ENCODE assay signal across 10 mouse cellular contexts in genomic region chr14:118919025-118919424, GRCm38 (mm10). TPM values are rescaled to one million over a fixed set of nuclear protein-coding genes. Genes with fewer than 3 reads are reported as not detected.
DNase-seq lines count a peak whose midpoint lies in the region; ATAC-seq and TF ChIP-seq lines count a peak whose summit lies in the region.
"Had no signal": no experiment of that assay in that cellular context is flagged by ENCODE, and none has a peak within 500 bp of the region (broad histone marks: within the 10 kb centered on the region; RNA-seq: fewer than 3 reads in every experiment).

No protein-coding gene starts in this region.

- no peaks in the 10 kb centered on the region for H3K9me3 ChIP-seq in limb, embryonic 14.5 days (ENCODE audit: control insufficient read depth, low read length)
- H3K9me3 ChIP-seq: heart, embryonic 15.5 days; liver, embryonic 13.5 days had no signal

- H3K4me3 ChIP-seq in cerebellum, adult 2 months (replicated peaks; ENCODE audit: insufficient read depth, low read depth, low read length): no peak overlapping the region
- no peak overlapping the region for H3K4me3 ChIP-seq in kidney, adult 2 months (ENCODE audit: insufficient read depth, low read depth, low read length)
- no peak overlapping the region for H3K4me3 ChIP-seq in limb, embryonic 14.5 days (replicated peaks; ENCODE audit: low read length)
- H3K4me3 ChIP-seq: heart, embryonic 15.5 days; liver, embryonic 13.5 days had no signal

- no peak for TF ChIP-seq POLR2A in cerebellum, adult 2 months (IDR thresholded peaks at IDR 0.05; ENCODE audit: borderline replicate concordance, insufficient read depth, low read length)
- TF ChIP-seq POLR2A in kidney, adult 2 months (IDR thresholded peaks at IDR 0.05; ENCODE audit: low read depth, low read length): no peak
- no peak for TF ChIP-seq POLR2A in limb, embryonic 14.5 days (IDR thresholded peaks at IDR 0.05; ENCODE audit: borderline replicate concordance, extremely low read depth, insufficient read depth, insufficient read length)

- peaks cover 5% of the 10 kb centered on the region; the same call in 1 of the 2 replicates for H3K4me1 ChIP-seq in cerebellum, adult 2 months (ENCODE audit: control insufficient read depth, insufficient read depth, low read length)
- H3K4me1 ChIP-seq in kidney, adult 2 months (ENCODE audit: control insufficient read depth, insufficient read depth, low read length): no peaks in the 10 kb centered on the region
- peaks cover 16% of the 10 kb centered on the region for H3K4me1 ChIP-seq in limb, embryonic 14.5 days (ENCODE audit: control insufficient read depth, insufficient read depth, low read length)

- ATAC-seq in limb, embryonic 14.5 days (ENCODE audit: low FRiP score, low read depth): no peak

- no peaks in the 10 kb centered on the region for H3K27me3 ChIP-seq in cerebellum, adult 2 months (ENCODE audit: control insufficient read depth, insufficient read depth, low read length)
- H3K27me3 ChIP-seq in kidney, adult 2 months (replicated peaks; ENCODE audit: control insufficient read depth, insufficient read depth, low read length): no peaks in the 10 kb centered on the region; the same call in 1 of the 2 replicates
- peaks cover 11% of the 10 kb centered on the region; the same call in 1 of the 2 replicates for H3K27me3 ChIP-seq in limb, embryonic 14.5 days (ENCODE audit: control insufficient read depth, insufficient read depth, low read length)

- TF ChIP-seq CTCF in cerebellum, adult 2 months (IDR thresholded peaks at IDR 0.05; ENCODE audit: borderline replicate concordance, insufficient read depth, low read depth, low read length): peak; percentile 29; the same call in 1 of the 2 replicates
- peak; percentile 60 for TF ChIP-seq CTCF in kidney, adult 2 months (conservative IDR thresholded peaks at IDR 0.05; ENCODE audit: insufficient read depth, insufficient read length, low read depth, low read length)

- 73% methylated on average over 8 of the region's 8 CpGs for WGBS in cerebellum, adult 2 months
- 56% methylated on average over 8 of the region's 8 CpGs for WGBS in kidney, adult 2 months
- 64% methylated on average over 8 of the region's 8 CpGs for WGBS in limb, embryonic 14.5 days

- no peaks in the 10 kb centered on the region for H3K36me3 ChIP-seq in kidney, adult 2 months (ENCODE audit: control insufficient read depth, insufficient read depth, low read length)
- peaks cover 26% of the 10 kb centered on the region for H3K36me3 ChIP-seq in limb, embryonic 14.5 days (ENCODE audit: control insufficient read depth, insufficient read depth, low read length)
- H3K36me3 ChIP-seq: heart, embryonic 15.5 days; liver, embryonic 13.5 days had no signal

- H3K9ac ChIP-seq in limb, embryonic 14.5 days (ENCODE audit: low read depth, low read length, severe bottlenecking): no peak overlapping the region
- H3K9ac ChIP-seq: heart, embryonic 15.5 days; liver, embryonic 13.5 days had no signal

- no peak overlapping the region for H3K4me2 ChIP-seq in limb, embryonic 14.5 days (replicated peaks; ENCODE audit: low read depth, low read length, severe bottlenecking)
- H3K4me2 ChIP-seq: heart, embryonic 15.5 days; liver, embryonic 13.5 days had no signal

- H3K27ac ChIP-seq in cerebellum, adult 2 months (ENCODE audit: insufficient read depth, low read length): no peak overlapping the region
- H3K27ac ChIP-seq in kidney, adult 2 months (ENCODE audit: insufficient read depth, low read depth, low read length): no peak overlapping the region
- H3K27ac ChIP-seq in limb, embryonic 14.5 days (replicated peaks; ENCODE audit: low read depth, low read length): no peak overlapping the region
- H3K27ac ChIP-seq: heart, embryonic 15.5 days; liver, embryonic 13.5 days had no signal

- DNase-seq in cerebellum, adult 2 months: peak in 1 of 2 experiments; percentile 32
- no peak for DNase-seq in cerebellum, adult 11-12 months
- DNase-seq in kidney, adult 2 months: peak; percentile 62
- no peak for DNase-seq in kidney, adult 18-20 months
- peak; percentile 74 for DNase-seq in CD4-positive, CD25-positive, alpha-beta regulatory T cell, adult 2 months (ENCODE audit: low read depth, low spot score)
- peak; percentile 11 for DNase-seq in limb, embryonic 14.5 days (ENCODE audit: low spot score)
- no peak for DNase-seq in spleen, postnatal 4 days (ENCODE audit: low spot score in 2 of 2)
- DNase-seq in gastrocnemius, postnatal 25 days: no peak
- DNase-seq: liver, embryonic 13.5 days had no signal

RNA-seq across cellular contexts. Expression of gene Dzip1, which starts 6.2 kb away (rescaled TPM):
- 68.4 and 75.3 TPM in 2 replicates for polyA plus RNA-seq in cerebellum, adult 2 months (2012; rRNA removed)
- 5.7 and 6.0 TPM in 2 replicates for polyA plus RNA-seq in kidney, adult 2 months (2012; rRNA removed)
- polyA plus RNA-seq in limb, embryonic 14.5 days (2012; rRNA removed): 52.1 and 56.9 TPM in 2 replicates
- 26.0 and 34.1 TPM in 2 replicates for polyA plus RNA-seq in limb, embryonic 14.5 days (2014; fragmentation: Nextera tagmentation; extraction: Ambion mirVana)
- 1 to 10 TPM; 2.2 to 2.6 TPM for total RNA-seq in gastrocnemius, postnatal 25 days (2021)

RNA-seq across cellular contexts. Expression of gene Dnajc3, which starts 18.8 kb away (rescaled TPM):
- polyA plus RNA-seq in cerebellum, adult 2 months (2012; rRNA removed): 25.9 and 26.0 TPM in 2 replicates
- polyA plus RNA-seq in kidney, adult 2 months (2012; rRNA removed): 30.9 and 32.7 TPM in 2 replicates
- 18.7 and 22.8 TPM in 2 replicates for polyA plus RNA-seq in limb, embryonic 14.5 days (2012; rRNA removed)
- polyA plus RNA-seq in limb, embryonic 14.5 days (2014; fragmentation: Nextera tagmentation; extraction: Ambion mirVana): 35.7 and 42.0 TPM in 2 replicates
- 10 to 100 TPM; 18.9 to 20.8 TPM for total RNA-seq in gastrocnemius, postnatal 25 days (2021)

Comparison
In these comparisons a context has a peak if more than half of its experiments do, and no peak if none do; other contexts are left out.
1. DNase-seq: peak in kidney, adult 2 months (single experiment), CD4-positive, CD25-positive, alpha-beta regulatory T cell, adult 2 months (single experiment) and limb, embryonic 14.5 days (single experiment); none in cerebellum, adult 11-12 months (single experiment), kidney, adult 18-20 months (single experiment), spleen, postnatal 4 days (0 of 2) and gastrocnemius, postnatal 25 days (single experiment).